Mouse (Mus musculus) adrenal gland, adult 18-20 months (tissue): ENCODE results near the gene Spdye4b. TPM values are rescaled to one million over a fixed set of nuclear protein-coding genes. Genes with fewer than 3 reads are reported as not detected.
"Not testable (repeated sequence)": the region's sequence is repeated elsewhere in the genome, so short reads cannot be mapped to it uniquely, and the experiment has no call there.

Experiments used
- DNase-seq, 2 experiments: peaks; one replicate each; pipeline ENCODE4 v3.0.0; 2021 to 2022; ENCODE audit warnings: low spot score in 2 of 2
- long read RNA-seq, 2 experiments: library from polyadenylated mRNA; stranded (forward); transcript quantifications; one replicate each; pipeline ENCODE4 v2.0.0; 2021
- total RNA-seq, 2 experiments: library from RNA; stranded (reverse); gene quantifications; 1 replicate in 1 of 2; 2 replicates in 1 of 2; pipeline ENCODE4 v1.2.3; 2021

Gene Spdye4b
- total RNA-seq = not detected
- long read RNA-seq, experiment 1 = 0 reads
- long read RNA-seq, experiment 2 = 0 reads

- peak; percentile 85 to 86 for DNase-seq
Observed at GRCm38 (mm10) chr5:143180255-143181076, at the start of gene Spdye4b, which contains the start of gene Rbak. Gene Spdye4b, plus strand, starts transcription at chr5:143181017. Gene Rbak, minus strand, starts transcription at chr5:143180775.

- no peak for DNase-seq
Observed at GRCm38 (mm10) chr5:143132935-143133514, 47.8 kb upstream of the Spdye4b start.

GRCm38 (mm10) chr5:143134216-143135010 lies 46.4 kb upstream of the Spdye4b start:
- not testable (repeated sequence) for DNase-seq

GRCm38 (mm10) chr5:143135042-143135441 lies 45.8 kb upstream of the Spdye4b start:
- no peak for DNase-seq

GRCm38 (mm10) chr5:143137580-143137979 lies 43.2 kb upstream of the Spdye4b start:
- DNase-seq = no peak

- DNase-seq = no peak
Observed at GRCm38 (mm10) chr5:143147481-143147880, 33.3 kb upstream of the Spdye4b start, which contains the start of gene Olfr718-ps1. Gene Olfr718-ps1, minus strand, starts transcription at chr5:143147581.

GRCm38 (mm10) chr5:143148661-143149060 lies 32.2 kb upstream of the Spdye4b start:
- no peak for DNase-seq

GRCm38 (mm10) chr5:143149536-143149935 lies 31.3 kb upstream of the Spdye4b start:
- DNase-seq = no peak

- no peak for DNase-seq
Observed at GRCm38 (mm10) chr5:143150044-143150443, 30.8 kb upstream of the Spdye4b start.

GRCm38 (mm10) chr5:143153756-143154155 lies 27.1 kb upstream of the Spdye4b start:
- DNase-seq = no peak

GRCm38 (mm10) chr5:143155534-143155933 lies 25.3 kb upstream of the Spdye4b start:
- DNase-seq = no peak

- no peak for DNase-seq
Observed at GRCm38 (mm10) chr5:143165508-143166070, 15.2 kb upstream of the Spdye4b start.

GRCm38 (mm10) chr5:143175970-143176369 lies 4.8 kb upstream of the Spdye4b start:
- DNase-seq = no peak

- no peak for DNase-seq
Observed at GRCm38 (mm10) chr5:143177541-143178200, 3.1 kb upstream of the Spdye4b start.

- no peak for DNase-seq
Observed at GRCm38 (mm10) chr5:143179179-143179578, 1.6 kb upstream of the Spdye4b start.

GRCm38 (mm10) chr5:143188014-143188413 lies 7.2 kb downstream of the Spdye4b start:
- not testable (repeated sequence) for DNase-seq

- DNase-seq = no peak
Observed at GRCm38 (mm10) chr5:143192806-143193205, 12.0 kb downstream of the Spdye4b start.

GRCm38 (mm10) chr5:143194747-143195146 lies 13.9 kb downstream of the Spdye4b start:
- DNase-seq = not testable (repeated sequence)

- no peak for DNase-seq
Observed at GRCm38 (mm10) chr5:143195166-143195565, 14.3 kb downstream of the Spdye4b start.

- peak in 1 of 2 experiments; percentile 16 for DNase-seq
Observed at GRCm38 (mm10) chr5:143196506-143196905, 15.7 kb downstream of the Spdye4b start.
